Mouse (Mus musculus) activated CD4-positive, CD25-positive, alpha-beta regulatory T cell, adult 4 months (primary cell): Measurements from ENCODE around the gene Actb. TPM values are rescaled to one million over a fixed set of nuclear protein-coding genes. Genes with fewer than 3 reads are reported as not detected.

Experiments used
- ATAC-seq: one replicate; pipeline ENCODE4 v1.8.0; 2017
- polyA plus RNA-seq, 2 experiments: library from polyadenylated mRNA; unstranded; fragments of 100-300 nt; shearing (Covaris generic); gene quantifications; one replicate each; pipeline ENCODE4 v1.2.1; 2017

The Actb gene
- polyA plus RNA-seq, result over 10,000 TPM; 26,186 to 54,151 TPM

GRCm38 (mm10) chr5:142906532-142907047 is at the start of gene Actb:
Gene Actb, minus strand, starts transcription at chr5:142906754.
- peak; percentile 61 for ATAC-seq

- ATAC-seq, result no peak
Observed at GRCm38 (mm10) chr5:142953641-142954040, 47.1 kb upstream of the Actb start.

- ATAC-seq, result no peak
Observed at GRCm38 (mm10) chr5:142950405-142950804, 43.9 kb upstream of the Actb start.

- ATAC-seq, result no peak
Observed at GRCm38 (mm10) chr5:142949580-142949979, 43.0 kb upstream of the Actb start.

GRCm38 (mm10) chr5:142947460-142947859 is 40.9 kb upstream of the Actb start:
- ATAC-seq, result no peak

- no peak for ATAC-seq
Observed at GRCm38 (mm10) chr5:142944979-142945682, 38.6 kb upstream of the Actb start.

- ATAC-seq, result no peak
Observed at GRCm38 (mm10) chr5:142940393-142940792, 33.8 kb upstream of the Actb start.

- peak; percentile 23 for ATAC-seq
Observed at GRCm38 (mm10) chr5:142937956-142938727, 31.6 kb upstream of the Actb start.

GRCm38 (mm10) chr5:142936336-142936719 is 29.8 kb upstream of the Actb start:
- ATAC-seq, result peak; percentile 25

GRCm38 (mm10) chr5:142935642-142936335 is 29.2 kb upstream of the Actb start:
- ATAC-seq, result no peak

- no peak for ATAC-seq
Observed at GRCm38 (mm10) chr5:142932731-142933130, 26.2 kb upstream of the Actb start.

- ATAC-seq, result peak; percentile 33
Observed at GRCm38 (mm10) chr5:142932084-142932685, 25.6 kb upstream of the Actb start.

- no peak for ATAC-seq
Observed at GRCm38 (mm10) chr5:142931241-142931745, 24.7 kb upstream of the Actb start.

- no peak for ATAC-seq
Observed at GRCm38 (mm10) chr5:142929400-142929752, 22.8 kb upstream of the Actb start.

GRCm38 (mm10) chr5:142928749-142929399 is 22.3 kb upstream of the Actb start:
- peak; percentile 60 for ATAC-seq

- no peak for ATAC-seq
Observed at GRCm38 (mm10) chr5:142927341-142927930, 20.9 kb upstream of the Actb start.

- peak; percentile 63 for ATAC-seq
Observed at GRCm38 (mm10) chr5:142926940-142927228, 20.3 kb upstream of the Actb start.

- ATAC-seq, result no peak
Observed at GRCm38 (mm10) chr5:142926204-142926939, 19.8 kb upstream of the Actb start.

GRCm38 (mm10) chr5:142924336-142924959 is 17.9 kb upstream of the Actb start:
- no peak for ATAC-seq

- ATAC-seq, result no peak
Observed at GRCm38 (mm10) chr5:142923781-142924180, 17.2 kb upstream of the Actb start.

GRCm38 (mm10) chr5:142922251-142922650 is 15.7 kb upstream of the Actb start:
- ATAC-seq, result no peak
